Mouse (Mus musculus) heart, embryonic 12.5 days (tissue): ENCODE results near the gene Pin4. TPM values are rescaled to one million over a fixed set of nuclear protein-coding genes. Genes with fewer than 3 reads are reported as not detected.

Experiments used
- polyA plus RNA-seq: library from polyadenylated mRNA; unstranded; fragments of >200 nt; fragmentation: Nextera tagmentation; extraction: Ambion mirVana; gene quantifications from 2 replicates; pipeline ENCODE4 v1.2.1, GENCODE M21; 2016

Gene Pin4
- polyA plus RNA-seq, 1 experiment from 2014 or later = 44.9 TPM

Other genes starting within 250 kb of the Pin4 start
- 1.1 and 1.4 TPM in 2 replicates for gene Rtl5, start 48.1 kb upstream of the Pin4 start, polyA plus RNA-seq
- gene Ercc6l, start 37.6 kb downstream of the Pin4 start, polyA plus RNA-seq = 10.9 TPM in 2 replicates
- 446 and 451 TPM in 2 replicates for gene Rps4x, start 69.9 kb downstream of the Pin4 start, polyA plus RNA-seq
- gene Cited1, start 132.7 kb downstream of the Pin4 start, polyA plus RNA-seq = 931 and 1,034 TPM in 2 replicates